Mouse (Mus musculus) ES-CJ7 (cell line): Measurements from ENCODE around the gene Cd200r3.

Experiments
- DNase-seq: peaks from one replicate; pipeline ENCODE4 v3.0.0; 2011; ENCODE audit warnings: low read depth, low spot score

Gene Cd200r3

DNA sequence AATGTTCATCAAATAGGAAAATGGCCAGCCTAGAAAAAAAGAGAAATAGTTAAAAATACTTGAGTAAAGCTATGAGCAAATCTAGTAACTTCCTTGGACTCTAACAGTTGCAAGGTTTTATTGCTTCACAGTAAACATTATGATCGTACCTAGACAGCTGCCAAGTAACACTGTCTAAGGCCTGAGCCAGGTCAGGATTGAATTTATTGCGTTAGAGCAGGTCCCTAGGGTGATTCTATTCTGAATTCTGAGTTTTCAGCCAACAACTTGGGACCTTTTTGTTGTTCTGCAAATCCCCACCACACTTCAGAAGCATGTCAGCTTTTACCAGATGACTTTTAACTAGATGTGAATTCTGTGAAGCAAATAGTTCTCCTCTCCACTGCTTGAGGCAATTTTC lies 87.3 kb downstream of the Cd200r3 start:
- no peak for DNase-seq
